Mouse (Mus musculus): ENCODE measurements around the gene Med15. TPM values are rescaled to one million over a fixed set of nuclear protein-coding genes. Genes with fewer than 3 reads are reported as not detected.

Gene Med15
- polyA plus RNA-seq, 1 experiment from 2014 or later: 53.3 TPM

GRCm38 (mm10) chr16:17732431-17732830, 260 bp downstream of the Med15 start:
- Histone ChIP-seq H3K9ac (no peak overlapping the region), H3K9me3 (no peaks in the 10 kb centered on the region), H3K36me3 (no peaks in the 10 kb centered on the region), H3K4me3 (no peak overlapping the region), H3K4me2 (no peak overlapping the region), H3K27me3 (peaks cover 8% of the 10 kb centered on the region), H3K27ac (no peak overlapping the region), H3K4me1 (no peaks in the 10 kb centered on the region)
- no peak for ATAC-seq (ENCODE audit: insufficient number of reproducible peaks, insufficient read depth, low FRiP score, low TSS enrichment, low read depth)
- WGBS: 58% methylated on average over 6 of the region's 6 CpGs

GRCm38 (mm10) chr16:17732021-17732420, 670 bp downstream of the Med15 start:
- Histone ChIP-seq H3K36me3 (no peaks in the 10 kb centered on the region), H3K4me2 (no peak overlapping the region), H3K4me3 (no peak overlapping the region), H3K4me1 (peaks cover 1% of the 10 kb centered on the region), H3K9me3 (no peaks in the 10 kb centered on the region), H3K27me3 (peaks cover 8% of the 10 kb centered on the region), H3K9ac (no peak overlapping the region), H3K27ac (no peak overlapping the region)
- ATAC-seq (ENCODE audit: insufficient number of reproducible peaks, insufficient read depth, low FRiP score, low TSS enrichment, low read depth): no peak
- WGBS: 41% methylated on average over 3 of the region's 3 CpGs

- no peaks in the 10 kb centered on the region for H3K36me3 ChIP-seq
- no peak overlapping the region for H3K4me2 ChIP-seq
- H3K27me3 ChIP-seq: peaks cover 4% of the 10 kb centered on the region
- no peaks in the 10 kb centered on the region for H3K9me3 ChIP-seq
- no peak overlapping the region for H3K4me3 ChIP-seq
- H3K4me1 ChIP-seq: peaks cover 4% of the 10 kb centered on the region
- no peak for ATAC-seq (ENCODE audit: insufficient number of reproducible peaks, insufficient read depth, low FRiP score, low TSS enrichment, low read depth)
- no peak overlapping the region for H3K9ac ChIP-seq
- H3K27ac ChIP-seq: no peak overlapping the region
Observed at GRCm38 (mm10) chr16:17729974-17730373, 2.7 kb downstream of the Med15 start.

- WGBS: 14% methylated on average over 5 of the region's 5 CpGs
- H3K4me2 ChIP-seq: peak overlapping the region; percentile 37; the same call in 1 of the 2 replicates
- H3K4me1 ChIP-seq: peaks cover 4% of the 10 kb centered on the region
- H3K36me3 ChIP-seq: no peaks in the 10 kb centered on the region
- no peak overlapping the region for H3K4me3 ChIP-seq
- H3K9me3 ChIP-seq: no peaks in the 10 kb centered on the region
- ATAC-seq (ENCODE audit: insufficient number of reproducible peaks, insufficient read depth, low FRiP score, low TSS enrichment, low read depth): no peak
- H3K27ac ChIP-seq: no peak overlapping the region
- no peaks in the 10 kb centered on the region for H3K27me3 ChIP-seq
- no peak overlapping the region for H3K9ac ChIP-seq
Observed at GRCm38 (mm10) chr16:17727179-17727861, 5.4 kb downstream of the Med15 start.

GRCm38 (mm10) chr16:17724448-17724847, 8.2 kb downstream of the Med15 start:
- H3K36me3 ChIP-seq: no peaks in the 10 kb centered on the region
- no peaks in the 10 kb centered on the region for H3K27me3 ChIP-seq
- WGBS: 95% methylated on average over 3 of the region's 3 CpGs
- H3K9me3 ChIP-seq: no peaks in the 10 kb centered on the region
- H3K4me3 ChIP-seq: no peak overlapping the region
- H3K9ac ChIP-seq: no peak overlapping the region
- H3K4me2 ChIP-seq: no peak overlapping the region
- ATAC-seq (ENCODE audit: insufficient number of reproducible peaks, insufficient read depth, low FRiP score, low TSS enrichment, low read depth): no peak
- H3K27ac ChIP-seq: no peak overlapping the region
- H3K4me1 ChIP-seq: peaks cover 19% of the 10 kb centered on the region

GRCm38 (mm10) chr16:17723325-17723626, 9.4 kb downstream of the Med15 start:
- H3K36me3 ChIP-seq: no peaks in the 10 kb centered on the region
- H3K27ac ChIP-seq: no peak overlapping the region
- ATAC-seq (ENCODE audit: insufficient number of reproducible peaks, insufficient read depth, low FRiP score, low TSS enrichment, low read depth): no peak
- WGBS: 70% methylated on average over 1 of the region's 1 CpGs
- peaks cover 19% of the 10 kb centered on the region for H3K4me1 ChIP-seq
- no peaks in the 10 kb centered on the region for H3K27me3 ChIP-seq
- H3K9me3 ChIP-seq: no peaks in the 10 kb centered on the region
- no peak overlapping the region for H3K9ac ChIP-seq
- 0 out of 2 replicates have a peak overlapping the region, but pooled peaks have one; percentile 91 for H3K4me3 ChIP-seq
- H3K4me2 ChIP-seq: peak overlapping the region; percentile 92; the same call in 1 of the 2 replicates

GRCm38 (mm10) chr16:17722461-17723324, 10.0 kb downstream of the Med15 start:
- H3K9me3 ChIP-seq: no peaks in the 10 kb centered on the region
- H3K4me2 ChIP-seq: peak overlapping the region; percentile 92
- peaks cover 19% of the 10 kb centered on the region for H3K4me1 ChIP-seq
- WGBS: 2% methylated on average over 41 of the region's 44 CpGs
- peak overlapping the region; percentile 91 for H3K4me3 ChIP-seq
- no peaks in the 10 kb centered on the region for H3K36me3 ChIP-seq
- peak; percentile 85 for ATAC-seq (ENCODE audit: insufficient number of reproducible peaks, insufficient read depth, low FRiP score, low TSS enrichment, low read depth)
- H3K27ac ChIP-seq: peak overlapping the region; percentile 80
- no peaks in the 10 kb centered on the region for H3K27me3 ChIP-seq
- H3K9ac ChIP-seq: peak overlapping the region; percentile 95

GRCm38 (mm10) chr16:17721822-17722460, 10.8 kb downstream of the Med15 start:
- Histone ChIP-seq H3K4me2 (peak overlapping the region; percentile 92), H3K4me1 (peaks cover 16% of the 10 kb centered on the region), H3K4me3 (peak overlapping the region; percentile 91), H3K9me3 (no peaks in the 10 kb centered on the region), H3K36me3 (no peaks in the 10 kb centered on the region), H3K27ac (peak overlapping the region; percentile 80; the same call in 1 of the 2 replicates), H3K27me3 (no peaks in the 10 kb centered on the region), H3K9ac (peak overlapping the region; percentile 95)
- ATAC-seq (ENCODE audit: insufficient number of reproducible peaks, insufficient read depth, low FRiP score, low TSS enrichment, low read depth): no peak
- 7% methylated on average over 10 of the region's 10 CpGs for WGBS

- Histone ChIP-seq H3K27ac (no peak overlapping the region), H3K4me1 (peaks cover 15% of the 10 kb centered on the region), H3K4me3 (peak overlapping the region; percentile 91), H3K4me2 (peak overlapping the region; percentile 92), H3K9me3 (no peaks in the 10 kb centered on the region), H3K36me3 (no peaks in the 10 kb centered on the region), H3K9ac (peak overlapping the region; percentile 95), H3K27me3 (no peaks in the 10 kb centered on the region)
- WGBS: 72% methylated on average over 9 of the region's 9 CpGs
- ATAC-seq (ENCODE audit: insufficient number of reproducible peaks, insufficient read depth, low FRiP score, low TSS enrichment, low read depth): no peak
Observed at GRCm38 (mm10) chr16:17721114-17721808, 11.4 kb downstream of the Med15 start.

GRCm38 (mm10) chr16:17717791-17718190, 14.9 kb downstream of the Med15 start:
- ATAC-seq (ENCODE audit: insufficient number of reproducible peaks, insufficient read depth, low FRiP score, low TSS enrichment, low read depth): no peak
- Histone ChIP-seq H3K4me1 (peaks cover 15% of the 10 kb centered on the region), H3K36me3 (no peaks in the 10 kb centered on the region), H3K9ac (no peak overlapping the region), H3K4me2 (no peak overlapping the region), H3K9me3 (no peaks in the 10 kb centered on the region), H3K27ac (no peak overlapping the region), H3K27me3 (no peaks in the 10 kb centered on the region), H3K4me3 (no peak overlapping the region)
- 82% methylated on average over 1 of the region's 1 CpGs for WGBS

- Histone ChIP-seq H3K4me2 (no peak overlapping the region), H3K4me3 (no peak overlapping the region), H3K27me3 (no peaks in the 10 kb centered on the region), H3K27ac (no peak overlapping the region), H3K36me3 (peaks cover 15% of the 10 kb centered on the region), H3K9me3 (no peaks in the 10 kb centered on the region), H3K4me1 (no peaks in the 10 kb centered on the region), H3K9ac (no peak overlapping the region)
- 95% methylated on average over 1 of the region's 1 CpGs for WGBS
- ATAC-seq (ENCODE audit: insufficient number of reproducible peaks, insufficient read depth, low FRiP score, low TSS enrichment, low read depth): no peak
Observed at GRCm38 (mm10) chr16:17707541-17707940, 25.1 kb downstream of the Med15 start.

Data from embryonic facial prominence, embryonic 13.5 days (tissue).